Mouse (Mus musculus) kidney, adult 2 months (tissue): ENCODE measurements around the gene 6030498E09Rik.

Source experiments
- CTCF ChIP-seq: fragments of 200-500 bp; conservative IDR thresholded peaks from 2 replicates; pipeline ENCODE4 v1.5.1; 2011; ENCODE audit warnings: low read depth, mild to moderate bottlenecking, control low read depth, low read length, moderate library complexity, mixed read lengths; ENCODE audit not compliant: insufficient read depth, insufficient read length
- POLR2A ChIP-seq: fragments of 200-500 bp; IDR thresholded peaks from one replicate; pipeline ENCODE4 v1.6.1; 2011; ENCODE audit warnings: low read depth, low read length, control low read depth

DNA sequence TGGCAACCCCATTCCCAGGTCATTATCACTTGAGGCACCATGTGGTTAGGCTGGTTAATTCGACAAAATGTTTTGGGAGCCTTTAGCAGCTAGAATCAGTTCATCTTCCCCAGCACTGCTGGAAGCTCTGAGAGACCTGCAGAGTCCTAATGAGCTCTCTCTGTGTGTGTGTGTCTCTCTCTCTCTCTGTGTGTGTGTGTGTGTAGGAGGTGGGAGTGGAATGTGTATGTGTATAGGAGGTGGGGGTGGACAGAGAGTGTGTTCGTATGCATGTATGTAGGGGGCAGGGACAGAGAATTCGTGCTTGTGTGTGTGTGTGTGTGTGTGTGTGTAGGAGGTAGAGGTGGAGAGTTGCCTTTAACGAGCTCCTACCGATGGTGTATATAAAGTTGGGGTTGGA, 42.4 kb upstream of the 6030498E09Rik start:
- TF ChIP-seq POLR2A: no peak
- TF ChIP-seq CTCF: no peak
